Mouse (Mus musculus) layer of hippocampus, adult 9-11 months (tissue): ENCODE data around the gene Arhgef28.
A peak's percentile ranks its signal among the peaks of the same experiment; 100 is the strongest.

Experiments
- DNase-seq: peaks from one replicate; pipeline ENCODE4 v3.0.0; 2022

Gene Arhgef28

DNA sequence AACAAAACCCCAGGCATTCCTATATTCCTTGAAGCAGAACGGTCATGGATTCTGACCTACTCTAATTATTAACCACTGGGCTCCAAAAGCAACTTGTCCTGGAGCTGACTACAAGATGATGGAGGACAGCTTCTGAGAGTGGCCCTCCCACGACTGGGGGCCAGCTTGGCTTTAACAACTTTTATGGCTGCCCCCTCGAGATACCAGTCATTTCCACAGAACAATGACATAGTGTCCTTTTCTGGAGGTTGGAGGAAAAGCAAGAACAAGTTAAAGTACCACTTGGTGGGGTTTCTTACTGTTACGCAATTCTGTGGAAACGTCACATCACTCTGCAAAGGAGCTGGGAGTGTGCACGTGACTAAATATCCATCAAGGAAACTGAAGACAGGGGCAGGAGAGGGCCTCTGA lies 194.3 kb downstream of the Arhgef28 start:
- DNase-seq, result no peak

DNA sequence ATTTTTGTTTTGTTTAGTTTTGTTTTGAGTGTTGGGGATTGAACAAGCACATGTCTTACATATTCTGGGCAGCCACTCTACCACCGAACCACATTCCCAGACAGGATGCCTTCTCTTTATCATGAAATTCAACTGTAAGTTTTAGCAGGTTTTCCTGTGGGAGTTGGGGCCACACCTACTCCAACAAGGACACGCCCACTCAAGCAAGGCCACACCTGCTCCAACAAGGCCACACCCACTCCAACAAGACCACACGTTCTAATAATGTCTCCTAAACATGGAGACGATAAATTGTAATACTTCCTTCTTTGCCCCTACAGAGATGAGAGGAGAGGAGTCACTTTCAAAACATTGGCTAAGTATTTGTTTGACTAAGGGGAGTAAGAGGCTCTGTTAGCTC lies 197.2 kb downstream of the Arhgef28 start:
- DNase-seq, result no peak

DNA sequence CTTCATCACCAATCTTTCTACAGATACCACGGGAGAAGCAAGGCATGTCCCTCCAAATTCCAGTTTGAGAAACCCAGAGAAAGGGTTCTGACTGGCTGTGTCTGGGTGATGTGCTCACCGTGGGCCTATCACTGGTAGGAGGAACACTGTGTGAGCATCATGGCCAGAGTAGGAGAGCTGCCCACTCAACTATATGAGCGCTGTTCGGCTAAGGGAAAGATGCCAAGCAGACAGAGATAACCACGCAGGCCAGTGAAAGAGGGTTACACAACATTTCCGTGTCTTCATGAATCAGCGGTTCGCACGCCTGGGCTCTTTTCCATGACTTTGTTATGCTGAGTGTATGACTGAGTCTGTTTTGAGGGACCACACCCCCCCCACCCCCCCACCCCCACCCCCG lies 197.7 kb downstream of the Arhgef28 start:
- DNase-seq, result peak; percentile 80

DNA sequence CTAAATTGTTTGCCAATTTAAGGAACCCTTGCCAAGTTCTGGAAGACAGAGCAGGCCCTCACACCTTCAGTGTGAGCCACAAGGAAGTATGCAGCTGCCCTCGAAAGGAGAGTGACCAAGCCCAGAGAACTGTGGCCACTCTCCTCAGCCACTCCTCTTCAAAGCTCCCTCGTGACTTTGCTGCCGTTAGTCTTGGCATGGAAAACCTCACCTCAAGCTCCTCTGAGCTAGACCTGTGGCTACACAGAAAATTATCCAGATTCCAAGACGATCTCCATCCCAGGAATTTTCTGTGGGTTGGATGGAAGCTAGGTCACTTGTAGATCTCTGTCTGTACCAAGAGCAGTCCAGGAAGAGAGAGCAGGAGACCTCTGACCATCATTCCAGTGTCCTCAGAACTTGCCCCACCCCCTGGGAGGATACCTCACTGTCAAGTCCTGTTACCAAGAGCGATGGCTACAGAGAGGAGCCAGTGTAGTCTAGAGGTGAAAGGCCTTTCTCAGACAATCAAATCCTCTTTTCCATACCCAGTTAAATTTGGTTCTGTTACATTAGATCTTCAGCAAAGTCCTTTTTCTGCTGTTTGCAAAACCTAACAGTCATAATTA lies 200.5 kb downstream of the Arhgef28 start:
- DNase-seq, result no peak

DNA sequence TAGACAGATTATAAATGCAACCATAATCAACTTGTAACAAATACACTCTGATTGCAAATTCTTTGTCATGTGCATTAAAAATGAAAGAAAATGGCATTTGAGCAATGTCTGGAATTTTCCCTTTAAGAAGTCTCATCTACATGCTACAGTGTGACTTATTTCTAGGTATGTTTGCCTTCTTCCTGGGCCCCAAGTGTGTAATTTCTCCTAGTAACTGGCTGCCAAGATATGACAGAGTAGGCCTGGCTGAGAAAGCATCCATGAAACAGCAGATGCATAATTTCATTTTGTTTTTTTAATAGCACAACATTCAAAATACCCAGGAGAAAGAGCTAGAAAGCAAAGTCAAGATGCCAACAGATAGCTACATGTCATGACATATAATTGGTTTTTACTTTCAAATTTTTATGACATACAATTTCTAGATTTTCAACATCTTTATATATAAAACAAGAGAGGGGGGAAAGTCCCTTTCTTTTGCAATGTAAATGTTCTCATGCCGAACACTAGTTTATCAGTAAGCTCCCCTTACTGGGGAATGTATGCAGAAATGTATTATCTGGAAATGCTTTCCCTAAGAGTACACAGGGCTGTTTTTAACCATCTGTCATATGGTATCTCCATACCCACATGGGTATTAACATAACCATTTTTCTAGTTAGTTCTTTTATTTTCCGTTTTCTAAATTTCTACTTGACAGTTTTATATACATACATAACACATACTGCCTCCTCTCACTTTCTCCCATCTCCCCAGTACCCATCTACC lies 201.4 kb downstream of the Arhgef28 start:
- DNase-seq, result no peak

DNA sequence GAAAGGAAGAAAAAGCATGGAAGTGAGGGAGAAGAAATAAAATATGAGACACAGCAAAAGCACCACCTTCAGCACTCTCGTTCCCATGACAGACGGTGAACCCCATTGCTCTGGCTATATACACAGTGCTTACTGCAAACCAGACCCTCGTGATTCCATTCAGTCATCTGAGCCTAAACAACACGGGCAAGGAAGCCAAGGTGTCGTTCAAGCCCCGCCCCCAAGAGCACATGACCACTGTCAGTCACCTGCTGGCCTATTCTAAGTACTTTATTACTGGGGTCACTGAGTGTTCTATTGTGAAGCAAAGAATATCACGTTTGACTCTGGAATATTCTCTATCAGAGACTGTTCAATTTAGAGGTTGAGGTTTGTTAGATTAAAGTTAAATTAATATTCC lies 202.5 kb downstream of the Arhgef28 start:
- DNase-seq, result no peak

DNA sequence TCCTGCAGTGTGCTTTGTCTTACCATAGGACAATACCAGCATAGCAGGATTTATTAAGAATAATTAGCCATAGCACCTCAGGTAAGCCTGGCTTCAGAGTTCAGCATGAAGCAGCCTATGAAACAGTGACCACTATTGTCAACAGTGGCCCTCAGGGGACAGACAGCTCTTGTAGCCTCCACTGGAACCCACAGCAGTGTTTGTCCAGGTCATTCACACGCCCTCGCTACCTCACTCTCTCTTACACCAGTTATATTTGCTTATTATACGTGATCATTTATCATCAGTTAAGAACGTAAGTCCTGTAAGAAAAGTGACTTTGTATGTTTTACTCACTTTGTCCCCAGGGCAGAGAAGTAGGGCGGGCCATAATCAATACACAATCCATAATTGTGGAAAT lies 203.6 kb downstream of the Arhgef28 start:
- no peak for DNase-seq

DNA sequence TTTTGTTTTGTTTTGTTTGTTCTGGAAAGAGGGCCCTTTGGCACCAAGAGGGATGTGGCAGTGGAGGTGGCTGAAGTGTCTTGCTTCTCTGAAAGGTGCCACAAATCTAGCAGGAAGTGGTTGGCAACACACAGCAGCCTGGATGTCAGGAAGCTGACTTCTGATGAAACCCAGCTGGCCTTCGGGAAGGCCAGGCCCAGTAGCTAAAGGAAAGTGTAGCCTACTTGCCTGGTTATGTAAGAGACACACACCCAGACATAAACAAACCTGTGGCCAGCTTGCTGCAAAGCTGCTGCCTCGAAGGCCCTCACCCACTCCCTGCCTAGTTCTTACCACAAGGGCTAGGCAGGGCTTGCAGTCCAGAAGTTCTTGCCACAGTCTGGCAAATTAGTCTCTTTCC lies 204.1 kb downstream of the Arhgef28 start:
- DNase-seq, result no peak

DNA sequence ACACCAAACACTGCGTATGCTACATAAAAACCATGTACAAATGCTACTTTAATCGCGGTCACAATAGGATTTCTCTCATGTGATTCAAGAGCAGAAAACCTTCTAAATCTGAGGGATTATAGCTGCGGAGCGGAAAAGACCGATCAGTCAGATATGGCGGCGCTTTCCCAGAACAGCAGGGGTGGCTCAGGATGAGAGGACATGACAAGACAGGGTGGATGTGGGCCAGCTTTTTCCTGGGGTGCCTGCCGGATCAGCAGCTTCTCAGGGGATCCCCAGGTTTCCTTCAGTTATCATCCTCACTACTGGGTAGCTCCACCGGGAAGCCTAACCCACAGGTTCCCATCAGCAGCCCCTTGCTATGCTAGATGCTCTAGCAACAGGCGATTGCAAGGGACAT lies 204.5 kb downstream of the Arhgef28 start:
- DNase-seq, result no peak

DNA sequence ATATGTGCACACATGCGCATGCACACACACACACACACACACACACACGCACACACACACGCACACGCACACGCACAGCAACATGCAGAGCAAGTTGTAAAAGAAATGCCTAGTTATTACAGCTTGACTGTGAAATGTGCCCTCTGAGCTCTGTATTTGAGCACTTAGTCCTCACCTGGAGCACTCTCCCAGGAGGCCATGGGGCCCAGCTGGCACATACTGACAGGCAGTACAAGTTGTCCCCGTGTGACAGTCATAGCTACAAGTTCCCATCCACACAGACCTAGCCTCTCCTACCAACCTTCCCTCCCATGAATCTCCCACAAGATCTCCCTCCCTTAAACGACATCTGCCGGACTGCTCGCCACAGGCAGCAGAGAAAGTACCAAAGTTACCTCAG lies 205.4 kb downstream of the Arhgef28 start:
- no peak for DNase-seq

DNA sequence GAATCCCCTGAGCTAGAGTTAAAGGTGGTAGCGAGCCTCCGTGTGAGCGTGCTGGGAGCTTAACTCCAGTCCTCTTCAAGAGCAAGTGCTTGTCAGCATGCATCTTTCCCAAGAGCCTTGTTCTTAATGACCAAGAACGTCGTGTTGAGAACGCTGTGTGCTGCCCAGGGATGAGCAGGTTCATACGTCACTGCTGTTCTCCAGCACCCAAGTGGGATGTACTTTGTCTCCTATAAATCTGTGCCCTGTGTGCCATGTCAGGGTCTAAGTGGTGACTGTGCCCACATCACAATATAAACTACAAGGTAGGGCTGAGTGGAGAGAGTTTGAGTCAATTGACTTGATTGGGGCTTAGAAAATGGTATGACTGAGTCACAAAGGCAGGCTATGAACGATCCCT lies 207.1 kb downstream of the Arhgef28 start:
- DNase-seq, result no peak

DNA sequence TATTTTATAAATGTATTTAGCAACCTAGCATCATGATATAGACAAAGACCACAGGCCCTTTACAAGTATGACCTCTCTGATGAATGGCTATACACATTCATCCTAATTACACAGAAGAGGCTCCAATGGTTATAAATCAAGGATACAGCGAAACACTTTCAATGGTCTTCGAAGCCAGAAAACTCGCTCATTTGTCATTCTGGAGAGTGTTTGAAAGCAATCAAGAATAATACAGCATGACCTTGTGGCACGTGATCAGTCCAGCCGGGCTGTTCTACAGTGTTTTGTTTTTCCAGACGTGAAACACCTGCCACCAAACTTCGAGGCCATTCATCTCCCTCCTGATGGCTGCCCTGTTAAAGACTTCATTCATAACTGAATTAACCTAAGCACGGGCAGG lies 207.7 kb downstream of the Arhgef28 start:
- no peak for DNase-seq

DNA sequence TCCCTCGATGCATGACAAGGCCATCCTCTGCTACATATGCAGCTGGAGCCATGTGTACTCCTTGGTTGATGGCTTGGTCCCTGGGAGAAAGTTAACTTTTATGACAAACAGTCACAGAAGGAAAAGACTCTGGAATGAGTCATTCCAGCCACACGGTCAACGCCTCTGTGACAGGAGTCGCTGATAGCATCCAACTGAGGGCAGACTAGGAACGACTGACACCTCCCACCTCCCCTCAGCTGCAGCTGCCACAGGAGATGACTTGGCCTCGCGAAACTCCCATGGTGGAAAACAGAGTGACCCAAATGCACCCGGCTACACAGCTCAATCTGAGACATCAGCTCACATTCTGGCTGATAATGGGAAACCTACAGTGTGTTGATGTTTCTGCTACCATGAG lies 215.3 kb downstream of the Arhgef28 start:
- no peak for DNase-seq

DNA sequence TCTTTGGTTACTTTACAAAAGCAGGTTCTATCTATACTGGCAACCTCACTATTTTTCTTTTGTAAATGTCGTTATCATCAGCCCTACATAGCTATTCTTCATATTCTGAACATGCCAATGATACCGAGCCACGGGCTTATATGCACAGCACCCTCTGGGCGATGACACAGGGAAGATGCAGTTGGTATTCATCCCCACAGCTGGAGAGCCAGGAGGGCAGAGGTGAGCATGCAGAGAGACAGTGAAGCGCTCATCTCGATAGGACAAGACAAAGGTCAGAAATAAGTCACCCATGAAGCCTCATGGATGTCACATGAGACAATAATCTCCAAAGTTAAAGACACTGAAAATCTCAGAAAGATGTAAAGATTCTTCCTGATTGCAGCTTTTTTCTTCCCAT lies 217.4 kb downstream of the Arhgef28 start:
- DNase-seq, result no peak

DNA sequence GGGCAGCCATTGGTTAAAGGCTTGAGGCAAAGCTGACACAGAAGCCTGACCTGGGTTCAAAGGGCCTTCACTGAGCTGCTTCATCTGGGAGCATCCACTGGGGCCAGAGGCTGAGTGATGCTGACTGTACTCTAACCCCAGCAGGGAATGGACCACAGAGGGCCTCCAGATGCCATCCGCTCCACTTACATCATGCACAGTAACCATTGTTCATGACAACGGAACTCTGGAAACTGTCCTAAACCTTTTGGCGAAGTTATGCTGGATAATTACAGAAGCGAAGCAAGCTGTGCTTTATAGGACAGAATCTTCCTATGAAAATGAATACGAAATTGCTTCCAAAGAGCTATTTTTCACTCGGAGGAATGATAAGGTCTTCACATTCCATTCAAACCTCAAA lies 219.5 kb downstream of the Arhgef28 start:
- DNase-seq, result no peak

DNA sequence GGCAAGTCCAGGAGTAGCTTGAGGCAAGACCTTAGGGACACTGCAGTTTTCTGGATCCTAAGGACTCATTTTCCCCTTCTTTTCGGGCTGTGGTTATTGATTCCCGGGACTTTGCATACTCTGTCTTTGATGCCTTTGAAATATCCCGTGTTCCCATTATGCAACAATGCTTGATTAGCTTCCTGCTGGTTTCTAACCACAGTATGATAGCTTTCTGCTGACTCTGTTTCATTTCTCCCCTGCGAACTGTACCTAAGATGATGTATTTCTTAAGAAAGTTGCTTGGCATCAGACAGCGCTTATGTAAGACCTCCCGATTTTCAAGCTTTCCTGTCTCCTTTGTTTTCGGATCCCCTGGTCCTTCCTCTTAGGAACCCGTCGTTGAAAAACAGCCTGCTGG lies 229.1 kb downstream of the Arhgef28 start:
- DNase-seq, result no peak

DNA sequence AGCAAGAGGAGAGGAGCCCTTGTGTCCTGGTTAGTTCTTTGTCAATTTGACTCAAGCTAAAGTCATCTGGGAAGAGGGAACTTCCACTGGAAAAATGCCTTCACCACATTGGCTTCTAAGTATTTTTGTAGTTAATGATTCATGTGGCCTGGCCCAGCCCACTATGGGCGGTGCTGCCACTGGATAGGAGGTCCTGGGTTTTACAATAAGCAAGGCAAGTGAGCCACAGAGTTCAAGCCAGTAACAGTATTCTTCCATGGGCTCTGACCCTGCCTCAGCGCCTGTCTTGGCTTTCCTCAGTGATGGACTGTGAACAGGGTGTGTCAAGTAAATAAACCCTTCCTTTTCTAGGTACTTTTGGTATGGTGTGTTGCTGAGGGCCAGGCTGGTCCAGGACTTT lies 229.6 kb downstream of the Arhgef28 start:
- no peak for DNase-seq

DNA sequence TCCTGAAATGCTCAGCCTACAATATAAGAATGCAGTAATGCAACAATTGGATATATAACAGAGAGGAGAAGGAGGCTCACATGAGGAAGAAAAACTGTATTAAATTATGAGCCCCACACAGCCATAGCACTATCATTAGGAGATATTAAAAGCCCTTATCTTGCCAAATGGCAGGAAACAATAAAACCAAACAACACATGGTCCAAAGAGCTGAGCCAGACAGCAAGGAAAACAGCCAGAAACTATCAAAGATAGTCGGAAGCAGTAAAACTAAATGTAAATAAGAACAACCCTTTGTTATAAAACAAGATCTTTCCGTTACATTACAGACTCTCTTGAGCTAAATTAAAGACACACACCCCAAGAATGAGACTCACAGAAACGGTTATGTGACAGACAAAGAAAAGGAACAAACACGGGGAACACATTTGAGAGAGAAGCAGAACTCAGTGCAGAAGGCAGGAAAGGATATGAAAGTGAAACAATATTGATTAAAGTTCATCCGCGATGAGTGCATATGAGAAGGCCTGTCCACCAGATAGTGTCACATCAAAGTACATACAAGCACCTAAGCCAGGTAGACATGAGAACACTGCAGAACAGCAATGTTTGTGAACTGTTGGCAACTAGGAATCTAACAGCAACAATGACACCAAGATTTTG lies 231.6 kb downstream of the Arhgef28 start:
- no peak for DNase-seq

DNA sequence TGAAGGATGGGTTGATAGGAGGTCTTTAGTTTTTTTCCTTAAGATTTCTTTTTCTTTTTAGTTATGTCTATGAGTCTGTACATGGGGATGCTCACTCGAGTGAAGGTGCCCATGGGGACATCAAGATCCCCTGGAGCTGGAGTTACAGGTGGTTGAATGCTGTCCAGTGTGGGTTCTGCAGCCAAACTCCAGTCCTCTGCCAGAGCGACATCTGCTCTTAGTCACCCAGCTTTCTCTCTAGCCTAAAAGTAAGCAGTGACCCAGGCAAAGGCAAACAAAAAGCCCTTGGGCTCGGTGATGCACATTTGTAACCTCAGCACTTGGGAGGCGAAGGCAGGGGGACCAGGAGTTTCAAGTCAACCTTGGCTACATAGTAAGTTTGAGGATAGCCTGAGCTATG lies 232.3 kb downstream of the Arhgef28 start:
- no peak for DNase-seq

DNA sequence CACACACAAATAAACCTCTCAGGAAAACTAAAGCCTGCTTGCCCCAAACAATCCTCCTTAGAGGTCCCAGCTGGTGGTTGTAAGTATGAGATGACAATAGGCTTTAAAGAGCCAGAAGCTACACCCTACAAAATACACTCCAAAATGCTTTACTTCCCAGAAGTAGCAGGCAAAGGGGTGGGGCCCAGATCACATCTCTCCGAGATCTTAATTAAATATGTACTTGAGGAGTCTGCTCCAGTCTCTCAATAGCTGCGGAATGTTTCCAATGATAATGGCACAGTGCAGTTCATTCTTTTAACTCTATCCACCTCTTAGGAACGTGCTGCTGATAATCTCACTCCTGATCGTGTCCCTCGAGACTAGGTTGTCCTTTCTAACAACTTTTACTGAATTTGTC lies 240.2 kb downstream of the Arhgef28 start:
- DNase-seq, result no peak

DNA sequence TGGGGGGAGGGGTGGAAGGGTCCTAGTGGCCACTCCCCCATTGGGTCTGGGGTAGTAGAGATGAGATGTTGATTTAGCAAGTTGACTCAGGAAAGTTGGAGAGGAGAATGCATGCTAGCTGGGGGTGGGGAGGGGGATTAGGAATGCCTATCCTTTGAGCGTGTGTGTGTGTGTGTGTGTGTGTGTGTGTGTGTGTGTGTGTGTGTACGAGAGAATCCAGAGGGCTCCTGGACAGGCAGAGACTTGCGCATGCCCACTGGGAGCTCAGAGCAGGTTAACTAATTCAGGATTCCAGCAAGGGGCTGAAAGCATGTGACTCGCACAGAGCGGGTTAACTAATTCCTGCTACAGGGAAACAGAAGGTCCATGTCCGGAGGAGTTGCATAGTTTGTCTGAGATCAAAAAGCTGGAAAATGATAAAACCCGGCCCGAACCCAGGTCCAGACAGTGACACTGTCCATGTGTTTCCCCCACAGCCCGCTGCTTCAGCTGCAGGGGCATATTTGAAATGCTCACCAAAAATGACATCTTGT lies 241.3 kb downstream of the Arhgef28 start:
- no peak for DNase-seq

DNA sequence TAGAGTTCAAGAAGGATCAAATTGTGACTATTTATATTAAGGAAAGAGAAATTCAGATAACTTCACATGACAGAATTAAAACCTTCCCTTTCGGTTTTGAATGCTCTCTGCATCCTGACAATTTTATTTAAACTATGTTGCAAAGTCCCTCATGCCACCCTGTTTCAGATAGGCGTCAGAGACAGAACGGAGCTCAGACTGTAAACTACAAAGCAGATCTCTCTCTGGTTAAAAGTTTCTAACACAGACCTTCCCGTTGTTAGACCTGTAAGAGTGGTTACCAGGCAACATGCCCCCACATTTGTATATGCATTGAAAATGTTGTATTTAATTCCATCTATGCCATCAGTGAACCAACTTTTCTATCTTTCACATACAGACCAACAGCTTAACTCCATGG lies 246.1 kb downstream of the Arhgef28 start:
- DNase-seq, result no peak

DNA sequence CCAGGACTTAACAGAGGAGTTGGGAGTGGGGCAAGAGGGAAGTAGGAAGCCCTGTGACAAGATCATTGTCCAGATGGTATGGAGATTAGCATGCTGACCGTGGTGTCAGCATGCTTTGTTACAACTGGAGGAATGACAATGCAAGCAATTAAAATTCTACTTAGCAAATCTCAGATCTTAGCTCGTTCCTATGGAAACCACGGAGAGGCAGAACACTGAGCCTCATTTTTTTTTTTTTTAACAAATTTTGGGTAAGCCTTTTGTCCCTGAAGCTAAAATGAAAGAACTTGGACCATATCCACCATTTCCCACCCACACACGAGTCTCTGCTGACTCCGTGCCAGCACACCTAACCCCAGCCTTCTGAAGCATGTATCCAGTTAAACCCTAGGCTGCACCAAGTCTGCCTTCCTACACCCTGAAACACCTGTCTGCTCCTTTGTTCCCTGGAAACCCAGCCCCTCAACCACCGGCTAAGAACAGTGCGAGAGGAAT lies 246.8 kb downstream of the Arhgef28 start:
- DNase-seq, result no peak

DNA sequence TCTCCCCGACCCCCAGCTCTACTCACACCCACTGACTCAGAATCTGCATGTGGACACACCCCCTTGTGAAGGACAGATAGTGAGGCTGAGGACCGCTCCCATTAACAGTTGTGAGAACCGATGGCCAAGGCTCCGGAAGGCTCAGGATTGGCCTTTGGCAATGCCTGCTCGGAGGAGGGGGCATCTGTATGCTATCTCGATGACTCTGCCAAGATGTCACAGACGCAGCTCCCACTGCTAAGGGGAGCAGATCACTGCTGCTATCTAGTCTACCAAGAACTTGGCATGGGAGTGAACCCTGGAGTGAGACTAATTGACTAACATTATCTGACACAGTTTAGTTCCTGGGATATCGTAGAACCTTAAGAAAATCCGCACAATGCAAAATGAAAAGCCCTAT lies 250.5 kb downstream of the Arhgef28 start:
- no peak for DNase-seq
